Mouse (Mus musculus): ENCODE data around the gene Htr3b.
A peak's percentile ranks its signal among the peaks of the same experiment; 100 is the strongest.

GRCm38 (mm10) chr9:48984845-48985707 is 20.3 kb upstream of the Htr3b start, which contains the start of gene Usp28:
- TF ChIP-seq CTCF (IDR thresholded peaks at IDR 0.05; ENCODE audit: borderline replicate concordance, control insufficient read depth, extremely low read depth, insufficient read depth, low read length, poor library complexity), result no peak
- TF ChIP-seq POLR2A (IDR thresholded peaks at IDR 0.05; ENCODE audit: control insufficient read depth, extremely low read depth, insufficient read depth, low read length, poor library complexity), result peak; percentile 53

Data from thymus, adult 2 months (tissue).